Mouse (Mus musculus) midbrain, embryonic 11.5 days (tissue): ENCODE measurements at regions not wholly inside any gene's neighbourhood (a gene's known extent, or its start where the extent isn't known, plus 50 kb on each side); places are given as distances from the start of the nearest gene placed in this dataset.

Experiments
- ATAC-seq: fragments of 200-750 bp; cut with Nextera tagmentation; 2 replicates; pipeline ENCODE4 v1.8.0; 2017; ENCODE audit warnings: moderate TSS enrichment, moderate library complexity; ENCODE audit not compliant: low FRiP score
- DNase-seq: peaks from one replicate; pipeline ENCODE4 v3.0.0; 2015; ENCODE audit warnings: low spot score; ENCODE audit errors: missing footprints
- H3K27ac ChIP-seq: fragments of 300-500 bp; sonication (generic); 2 replicates; pipeline ENCODE4 v1.5.1; 2014; ENCODE audit warnings: low read depth, low read length
- H3K27me3 ChIP-seq: fragments of 300-500 bp; sonication (generic); 2 replicates; pipeline ENCODE4 v1.6.1; 2014; ENCODE audit warnings: mild to moderate bottlenecking, low read length, moderate library complexity, mixed read lengths; ENCODE audit not compliant: control insufficient read depth, insufficient read depth
- H3K36me3 ChIP-seq: fragments of 300-500 bp; sonication (generic); 2 replicates; pipeline ENCODE4 v1.6.1; 2014; ENCODE audit warnings: mild to moderate bottlenecking, low read length, moderate library complexity, mixed read lengths; ENCODE audit not compliant: control insufficient read depth, insufficient read depth
- H3K4me1 ChIP-seq: fragments of 300-500 bp; sonication (generic); 2 replicates; pipeline ENCODE4 v1.6.1; 2014; ENCODE audit warnings: low read length; ENCODE audit not compliant: control insufficient read depth, insufficient read depth
- H3K4me2 ChIP-seq: fragments of 300-500 bp; sonication (generic); 2 replicates; pipeline ENCODE4 v1.6.1; 2014; ENCODE audit warnings: mild to moderate bottlenecking, moderate library complexity
- H3K4me3 ChIP-seq: fragments of 300-500 bp; sonication (generic); 2 replicates; pipeline ENCODE4 v1.5.1; 2014; ENCODE audit warnings: low read depth, low read length
- H3K9ac ChIP-seq: fragments of 300-500 bp; sonication (generic); 2 replicates; pipeline ENCODE4 v1.6.1; 2014; ENCODE audit warnings: low read length
- H3K9me3 ChIP-seq: fragments of 300-500 bp; sonication (generic); 2 replicates; pipeline ENCODE4 v1.6.1; 2016; ENCODE audit warnings: low read length; ENCODE audit not compliant: control insufficient read depth
- WGBS: fragments of 180-500 bp; shearing (Covaris S2); extraction: QIAGEN DNeasy Blood & Tissue Kit; methylation state at CpG from one replicate; pipeline ENCODE4 v1.1.7; 2014; 5-methylcytosine and 5-hydroxymethylcytosine counted together

DNA sequence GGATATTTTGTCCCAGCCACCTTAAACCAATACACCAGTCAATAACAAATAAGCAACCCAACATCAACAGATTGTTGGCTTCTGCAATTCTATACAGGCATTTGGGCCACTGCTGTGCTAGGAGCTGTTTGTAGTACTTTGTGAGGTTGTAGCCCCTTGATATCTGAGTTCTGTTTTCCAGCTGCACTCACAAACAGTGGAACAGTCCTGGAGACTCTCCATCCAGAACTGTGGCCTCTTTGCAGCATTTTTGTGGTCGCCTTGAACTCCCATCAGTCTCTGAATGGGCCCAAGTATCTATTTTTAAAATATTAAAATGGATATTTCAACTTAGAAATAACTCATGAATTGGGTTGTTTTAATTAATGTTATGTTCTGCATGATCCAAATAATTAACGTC, 205.2 kb upstream of the Thbs1 start:
- Histone ChIP-seq H3K27ac (no peak overlapping the region), H3K9me3 (no peaks in the 10 kb centered on the region), H3K4me3 (no peak overlapping the region), H3K4me1 (no peaks in the 10 kb centered on the region), H3K27me3 (no peaks in the 10 kb centered on the region), H3K9ac (no peak overlapping the region), H3K4me2 (no peak overlapping the region), H3K36me3 (no peaks in the 10 kb centered on the region)
- 89% methylated on average over 2 of the region's 2 CpGs for WGBS
- no peak for ATAC-seq
- no peak for DNase-seq

- no peak overlapping the region for H3K27ac ChIP-seq
- DNase-seq (no peak), ATAC-seq (no peak)
- no peaks in the 10 kb centered on the region for H3K9me3 ChIP-seq
- H3K9ac ChIP-seq = no peak overlapping the region
- H3K36me3 ChIP-seq = no peaks in the 10 kb centered on the region
- 70% methylated on average over 1 of the region's 1 CpGs for WGBS
- no peak overlapping the region for H3K4me2 ChIP-seq
- no peaks in the 10 kb centered on the region for H3K4me1 ChIP-seq
- H3K4me3 ChIP-seq = no peak overlapping the region
- no peaks in the 10 kb centered on the region for H3K27me3 ChIP-seq
Observed at GRCm38 (mm10) chr2:117910781-117911180, 200.9 kb upstream of the Thbs1 start.

- no peak overlapping the region for H3K27ac ChIP-seq
- no peaks in the 10 kb centered on the region for H3K27me3 ChIP-seq
- H3K36me3 ChIP-seq = no peaks in the 10 kb centered on the region
- H3K9me3 ChIP-seq = no peaks in the 10 kb centered on the region
- WGBS = 82% methylated on average over 2 of the region's 2 CpGs
- no peak overlapping the region for H3K4me2 ChIP-seq
- no peaks in the 10 kb centered on the region for H3K4me1 ChIP-seq
- no peak overlapping the region for H3K4me3 ChIP-seq
- H3K9ac ChIP-seq = no peak overlapping the region
- DNase-seq = no peak
- no peak for ATAC-seq
Observed at GRCm38 (mm10) chr2:117912722-117913121, 199.0 kb upstream of the Thbs1 start.

DNA sequence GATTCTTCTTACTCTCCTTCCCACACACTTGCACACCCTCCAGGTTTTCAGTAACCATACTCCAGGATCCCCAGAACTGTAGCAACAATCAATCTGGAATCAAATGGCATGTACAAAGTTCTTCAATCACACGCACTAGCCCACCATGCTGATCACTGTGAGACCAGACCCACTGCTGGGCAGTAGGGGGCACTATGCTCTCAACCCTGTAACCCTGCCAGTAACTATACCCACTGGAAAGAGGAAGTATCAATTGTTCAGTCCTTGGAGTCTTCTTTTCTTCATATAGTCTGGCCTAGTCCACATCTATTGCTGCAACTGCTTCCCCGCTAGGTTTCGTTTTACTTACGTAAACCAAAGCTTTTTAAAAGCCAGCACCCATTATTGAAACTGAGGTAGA, 197.8 kb upstream of the Thbs1 start:
- WGBS = 90% methylated on average over 4 of the region's 4 CpGs
- H3K9ac ChIP-seq = no peak overlapping the region
- DNase-seq = no peak
- no peak for ATAC-seq
- no peak overlapping the region for H3K27ac ChIP-seq
- H3K9me3 ChIP-seq = no peaks in the 10 kb centered on the region
- no peaks in the 10 kb centered on the region for H3K27me3 ChIP-seq
- no peaks in the 10 kb centered on the region for H3K4me1 ChIP-seq
- no peaks in the 10 kb centered on the region for H3K36me3 ChIP-seq
- no peak overlapping the region for H3K4me3 ChIP-seq
- H3K4me2 ChIP-seq = no peak overlapping the region

- no peaks in the 10 kb centered on the region for H3K4me1 ChIP-seq
- H3K27ac ChIP-seq = no peak overlapping the region
- H3K36me3 ChIP-seq = no peaks in the 10 kb centered on the region
- no peak overlapping the region for H3K9ac ChIP-seq
- no peak overlapping the region for H3K4me3 ChIP-seq
- ATAC-seq (no peak), DNase-seq (no peak)
- H3K9me3 ChIP-seq = no peaks in the 10 kb centered on the region
- 85% methylated on average over 2 of the region's 2 CpGs for WGBS
- H3K27me3 ChIP-seq = no peaks in the 10 kb centered on the region
- H3K4me2 ChIP-seq = no peak overlapping the region
Observed at GRCm38 (mm10) chr2:117915821-117916220, 195.9 kb upstream of the Thbs1 start.

- Histone ChIP-seq H3K27ac (no peak overlapping the region), H3K4me1 (no peaks in the 10 kb centered on the region), H3K4me2 (no peak overlapping the region), H3K27me3 (no peaks in the 10 kb centered on the region), H3K36me3 (no peaks in the 10 kb centered on the region), H3K4me3 (no peak overlapping the region), H3K9me3 (no peaks in the 10 kb centered on the region), H3K9ac (no peak overlapping the region)
- DNase-seq (no peak), ATAC-seq (no peak)
- 84% methylated on average over 3 of the region's 3 CpGs for WGBS
Observed at GRCm38 (mm10) chr2:117917181-117917580, 194.5 kb upstream of the Thbs1 start.

DNA sequence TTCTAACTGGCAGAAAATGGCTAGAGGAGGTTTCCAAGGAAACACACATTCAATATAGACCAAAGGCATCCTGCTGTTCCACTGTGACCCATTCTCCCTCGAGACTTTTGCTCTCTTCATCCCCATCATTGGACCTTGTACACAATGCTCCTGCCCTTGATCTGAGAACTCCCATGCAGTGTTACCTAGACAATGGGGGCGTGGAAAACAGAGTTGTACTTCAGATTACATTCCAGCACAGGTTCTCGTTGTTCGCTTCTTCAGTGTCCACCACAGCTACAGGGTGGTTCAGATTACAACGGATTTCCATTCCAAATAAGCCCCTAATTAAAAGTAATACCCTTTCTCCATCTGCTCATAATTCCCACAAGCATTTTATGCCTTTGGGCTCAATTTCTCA, 186.8 kb upstream of the Thbs1 start:
- DNase-seq = no peak
- Histone ChIP-seq H3K9ac (no peak overlapping the region), H3K4me3 (no peak overlapping the region), H3K9me3 (no peaks in the 10 kb centered on the region), H3K4me1 (no peaks in the 10 kb centered on the region), H3K27ac (no peak overlapping the region), H3K4me2 (no peak overlapping the region), H3K36me3 (no peaks in the 10 kb centered on the region), H3K27me3 (no peaks in the 10 kb centered on the region)
- 27% methylated on average over 5 of the region's 5 CpGs for WGBS
- ATAC-seq = peak; percentile 54; the same call in 1 of the 2 replicates

GRCm38 (mm10) chr2:117925412-117925811, 186.3 kb upstream of the Thbs1 start:
- 87% methylated on average over 5 of the region's 5 CpGs for WGBS
- no peaks in the 10 kb centered on the region for H3K4me1 ChIP-seq
- H3K27ac ChIP-seq = no peak overlapping the region
- no peak overlapping the region for H3K9ac ChIP-seq
- no peak for ATAC-seq
- no peak overlapping the region for H3K4me2 ChIP-seq
- H3K9me3 ChIP-seq = no peaks in the 10 kb centered on the region
- H3K4me3 ChIP-seq = no peak overlapping the region
- no peak for DNase-seq
- H3K27me3 ChIP-seq = no peaks in the 10 kb centered on the region
- H3K36me3 ChIP-seq = no peaks in the 10 kb centered on the region

GRCm38 (mm10) chr2:117928062-117928461, 183.6 kb upstream of the Thbs1 start:
- 63% methylated on average over 6 of the region's 6 CpGs for WGBS
- ATAC-seq = no peak
- DNase-seq = no peak
- no peaks in the 10 kb centered on the region for H3K4me1 ChIP-seq
- no peak overlapping the region for H3K4me3 ChIP-seq
- no peaks in the 10 kb centered on the region for H3K27me3 ChIP-seq
- H3K9ac ChIP-seq = no peak overlapping the region
- H3K4me2 ChIP-seq = no peak overlapping the region
- no peak overlapping the region for H3K27ac ChIP-seq
- H3K9me3 ChIP-seq = no peaks in the 10 kb centered on the region
- H3K36me3 ChIP-seq = no peaks in the 10 kb centered on the region

- H3K27me3 ChIP-seq = no peaks in the 10 kb centered on the region
- no peak overlapping the region for H3K4me3 ChIP-seq
- H3K4me1 ChIP-seq = no peaks in the 10 kb centered on the region
- no peaks in the 10 kb centered on the region for H3K9me3 ChIP-seq
- no peak overlapping the region for H3K27ac ChIP-seq
- WGBS = 90% methylated on average over 1 of the region's 1 CpGs
- no peak overlapping the region for H3K4me2 ChIP-seq
- ATAC-seq = no peak
- no peak for DNase-seq
- no peak overlapping the region for H3K9ac ChIP-seq
- no peaks in the 10 kb centered on the region for H3K36me3 ChIP-seq
Observed at GRCm38 (mm10) chr2:117929586-117929985, 182.1 kb upstream of the Thbs1 start.
